In the genomic region with DNA sequence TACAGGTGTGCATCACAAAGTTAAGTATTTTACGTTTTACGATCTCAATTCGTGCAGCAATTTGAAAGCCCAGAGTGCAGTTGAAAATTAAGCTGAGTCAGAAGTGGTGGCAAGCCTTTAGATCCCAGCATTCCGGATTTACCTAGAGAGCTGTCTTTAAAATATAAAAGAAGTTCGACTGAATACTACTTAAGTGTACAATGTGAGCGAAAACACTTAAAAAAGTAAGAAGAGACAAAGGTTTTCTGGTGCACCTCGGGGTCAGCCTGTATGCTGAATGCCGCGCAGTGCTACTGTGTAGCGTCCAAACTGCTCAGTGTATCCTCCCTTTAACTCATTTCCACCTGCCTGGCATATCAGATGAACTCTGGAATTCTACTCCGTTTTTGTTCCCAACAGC, we compare ENCODE assay signal across 8 mouse cellular contexts. TPM values are rescaled to one million over a fixed set of nuclear protein-coding genes. Genes with fewer than 3 reads are reported as not detected.
DNase-seq lines count a peak whose midpoint lies in the region; ATAC-seq and TF ChIP-seq lines count a peak whose summit lies in the region.

No protein-coding gene starts in this region.

- H3K36me3 ChIP-seq in kidney, embryonic 14.5 days (ENCODE audit: control insufficient read depth, insufficient read depth, low read length): no peaks in the 10 kb centered on the region
- no peaks in the 10 kb centered on the region for H3K36me3 ChIP-seq in heart, embryonic 15.5 days
- no peaks in the 10 kb centered on the region for H3K36me3 ChIP-seq in liver, postnatal 0 days (replicated peaks; ENCODE audit: insufficient read depth, low read length)

- H3K4me3 ChIP-seq in kidney, embryonic 14.5 days (ENCODE audit: low read length): peak overlapping the region; percentile 43
- peak overlapping the region; percentile 61 for H3K4me3 ChIP-seq in heart, embryonic 15.5 days
- H3K4me3 ChIP-seq in liver, postnatal 0 days (ENCODE audit: low read depth, low read length): peak overlapping the region; percentile 59

- no peak overlapping the region for H3K27ac ChIP-seq in kidney, embryonic 14.5 days (ENCODE audit: low read depth, low read length)
- peak overlapping the region; percentile 16 for H3K27ac ChIP-seq in heart, embryonic 15.5 days
- H3K27ac ChIP-seq in liver, postnatal 0 days (ENCODE audit: low read depth): peak overlapping the region; percentile 74

- TF ChIP-seq EP300 in liver, postnatal 0 days (IDR thresholded peaks at IDR 0.05; ENCODE audit: low read depth): no peak

- peaks cover 16% of the 10 kb centered on the region for H3K27me3 ChIP-seq in kidney, embryonic 14.5 days (ENCODE audit: control insufficient read depth, insufficient read depth, low read length)
- peaks cover 5% of the 10 kb centered on the region for H3K27me3 ChIP-seq in heart, embryonic 15.5 days
- H3K27me3 ChIP-seq in liver, postnatal 0 days (ENCODE audit: insufficient read depth, low read length): no peaks in the 10 kb centered on the region

- intact Hi-C loops in left cerebral cortex, postnatal 36 days (cut with DNase I): loop anchor here (5.0 to 10.0 kb wide), 3 partner anchors 857 to 1496 kb away; no protein-coding TSS in a partner anchor

- WGBS in kidney, embryonic 14.5 days: under 1% methylated on average over 11 of the region's 11 CpGs
- under 1% methylated on average over 11 of the region's 11 CpGs for WGBS in heart, embryonic 15.5 days
- WGBS in liver, postnatal 0 days (ENCODE audit: insufficient replicate concordance): 0% methylated on average over 11 of the region's 11 CpGs

- H3K9me3 ChIP-seq in kidney, embryonic 14.5 days (ENCODE audit: control insufficient read depth, low read length): no peaks in the 10 kb centered on the region
- no peaks in the 10 kb centered on the region for H3K9me3 ChIP-seq in heart, embryonic 15.5 days (replicated peaks)
- H3K9me3 ChIP-seq in liver, postnatal 0 days (ENCODE audit: low read length): no peaks in the 10 kb centered on the region

- TF ChIP-seq CTCF in liver, postnatal 0 days (IDR thresholded peaks at IDR 0.05; ENCODE audit: low read depth): no peak

- DNase-seq in kidney, postnatal 10 days: no peak
- peak; percentile 31 for DNase-seq in adipocyte (ENCODE audit: low spot score)
- no peak for DNase-seq in liver, postnatal 0 days
- no peak for DNase-seq in left cerebral cortex, postnatal 36 days (ENCODE audit: low spot score in 2 of 2)
- DNase-seq in adrenal gland, adult 8-10 months: no peak
- no peak for DNase-seq in frontal cortex, postnatal 14 days (ENCODE audit: low spot score in 2 of 2)

- peak overlapping the region; percentile 35; the same call in 1 of the 2 replicates for H3K9ac ChIP-seq in kidney, embryonic 14.5 days (ENCODE audit: low read depth, low read length)
- peak overlapping the region; percentile 29 for H3K9ac ChIP-seq in heart, embryonic 15.5 days
- peak overlapping the region; percentile 65 for H3K9ac ChIP-seq in liver, postnatal 0 days (replicated peaks)

- H3K4me1 ChIP-seq in kidney, embryonic 14.5 days (ENCODE audit: control insufficient read depth, insufficient read depth, low read length): no peaks in the 10 kb centered on the region
- H3K4me1 ChIP-seq in heart, embryonic 15.5 days (replicated peaks): peaks cover 4% of the 10 kb centered on the region; the same call in 1 of the 2 replicates
- peaks cover 7% of the 10 kb centered on the region for H3K4me1 ChIP-seq in liver, postnatal 0 days (ENCODE audit: insufficient read depth)

- H3K4me2 ChIP-seq in kidney, embryonic 14.5 days (replicated peaks; ENCODE audit: low read depth, low read length): peak overlapping the region; percentile 77
- H3K4me2 ChIP-seq in heart, embryonic 15.5 days: peak overlapping the region; percentile 77
- peak overlapping the region; percentile 81 for H3K4me2 ChIP-seq in liver, postnatal 0 days (ENCODE audit: low read depth, low read length)

- peak; percentile 36; the same call in 1 of the 2 replicates for ATAC-seq in kidney, embryonic 14.5 days (ENCODE audit: low FRiP score, low TSS enrichment)
- no peak for ATAC-seq in heart, embryonic 15.5 days (replicated peaks; ENCODE audit: insufficient number of reproducible peaks, insufficient read depth, low FRiP score, low read depth)
- ATAC-seq in liver, postnatal 0 days: peak; percentile 38

RNA-seq across cellular contexts. Expression of gene Prss16, which starts 12.0 kb away (rescaled TPM):
- not detected in 2 replicates for polyA plus RNA-seq in kidney, embryonic 14.5 days (2014; fragmentation: Nextera tagmentation; extraction: Ambion mirVana)
- 9.5 and 113 TPM in 2 replicates for polyA plus RNA-seq in heart, embryonic 15.5 days (2015; fragmentation: Nextera tagmentation; extraction: Ambion mirVana)
- 0.92 and 1.1 TPM in 2 replicates for polyA plus RNA-seq in liver, postnatal 0 days (2015; fragmentation: Nextera tagmentation; extraction: Ambion mirVana)
- 1 to 10 TPM in 1 of 2 experiments, under 1 TPM in 1; 0.34 to 1.1 TPM for total RNA-seq in left cerebral cortex, postnatal 36 days (2021)
- total RNA-seq in adrenal gland, adult 8-10 months (2022): under 1 TPM in 2 of 4 experiments, not detected in 2; 0.63 to 0.70 TPM

RNA-seq across cellular contexts. Expression of gene Hist1h2ah, which starts 13.8 kb away (rescaled TPM):
- polyA plus RNA-seq in kidney, embryonic 14.5 days (2014; fragmentation: Nextera tagmentation; extraction: Ambion mirVana): 8.6 and 14.9 TPM in 2 replicates
- 3.5 TPM in 1 of 2 replicates, not detected in the other for polyA plus RNA-seq in heart, embryonic 15.5 days (2015; fragmentation: Nextera tagmentation; extraction: Ambion mirVana)
- polyA plus RNA-seq in liver, postnatal 0 days (2015; fragmentation: Nextera tagmentation; extraction: Ambion mirVana): 8.6 and 9.9 TPM in 2 replicates
- 10 to 100 TPM; 24.6 to 42.5 TPM for total RNA-seq in left cerebral cortex, postnatal 36 days (2021)
- total RNA-seq in adrenal gland, adult 8-10 months (2022): 10 to 100 TPM in 2 of 4 experiments, 1 to 10 TPM in 1, not detected in 1; 6.0 to 18.5 (median 12.6) TPM

RNA-seq across cellular contexts. Expression of gene Hist1h2bk, which starts 14.1 kb away (rescaled TPM):
- 14.1 and 26.0 TPM in 2 replicates for polyA plus RNA-seq in kidney, embryonic 14.5 days (2014; fragmentation: Nextera tagmentation; extraction: Ambion mirVana)
- 1.6 and 1.7 TPM in 2 replicates for polyA plus RNA-seq in heart, embryonic 15.5 days (2015; fragmentation: Nextera tagmentation; extraction: Ambion mirVana)
- polyA plus RNA-seq in liver, postnatal 0 days (2015; fragmentation: Nextera tagmentation; extraction: Ambion mirVana): 1.7 and 2.2 TPM in 2 replicates
- 10 to 100 TPM; 13.0 to 13.3 TPM for total RNA-seq in left cerebral cortex, postnatal 36 days (2021)
- 10 to 100 TPM; 22.5 to 31.6 (median 25.4) TPM for total RNA-seq in adrenal gland, adult 8-10 months (2022)

RNA-seq across cellular contexts. Expression of gene Hist1h4i, which starts 19.6 kb away (rescaled TPM):
- polyA plus RNA-seq in kidney, embryonic 14.5 days (2014; fragmentation: Nextera tagmentation; extraction: Ambion mirVana): 33.2 and 38.0 TPM in 2 replicates
- 8.6 and 12.1 TPM in 2 replicates for polyA plus RNA-seq in heart, embryonic 15.5 days (2015; fragmentation: Nextera tagmentation; extraction: Ambion mirVana)
- polyA plus RNA-seq in liver, postnatal 0 days (2015; fragmentation: Nextera tagmentation; extraction: Ambion mirVana): 18.0 and 18.3 TPM in 2 replicates
- total RNA-seq in left cerebral cortex, postnatal 36 days (2021): 10 to 100 TPM; 65.2 to 73.2 TPM
- total RNA-seq in adrenal gland, adult 8-10 months (2022): 10 to 100 TPM; 42.6 to 80.0 (median 56.7) TPM

RNA-seq across cellular contexts. Expression of gene Hist1h2ag, which starts 21.2 kb away (rescaled TPM):
- polyA plus RNA-seq in kidney, embryonic 14.5 days (2014; fragmentation: Nextera tagmentation; extraction: Ambion mirVana): 81.2 and 125 TPM in 2 replicates
- 11.2 and 12.4 TPM in 2 replicates for polyA plus RNA-seq in heart, embryonic 15.5 days (2015; fragmentation: Nextera tagmentation; extraction: Ambion mirVana)
- polyA plus RNA-seq in liver, postnatal 0 days (2015; fragmentation: Nextera tagmentation; extraction: Ambion mirVana): 7.4 and 9.4 TPM in 2 replicates
- 10 to 100 TPM in 1 of 2 experiments, 1 to 10 TPM in 1; 8.3 to 11.2 TPM for total RNA-seq in left cerebral cortex, postnatal 36 days (2021)
- 10 to 100 TPM in 3 of 4 experiments, 1 to 10 TPM in 1; 8.7 to 18.8 (median 13.1) TPM for total RNA-seq in adrenal gland, adult 8-10 months (2022)
